Mouse (Mus musculus) heart, adult 10 weeks (tissue): ENCODE data around the gene Ncaph. TPM values are rescaled to one million over a fixed set of nuclear protein-coding genes. Genes with fewer than 3 reads are reported as not detected.

ENCODE experiments used
- polyA plus RNA-seq: library from polyadenylated mRNA; stranded (reverse); fragments of 350-450 nt; fragmentation: Illumina TruSeq; extraction: RNeasy Lipid Tissue Mini Kit (QIAGEN cat#74804); gene quantifications from one replicate; pipeline ENCODE4 v1.2.3, GENCODE M21; 2014; ENCODE audit warnings: low read depth, low replicate concordance

Gene Ncaph
- 0.84 TPM for polyA plus RNA-seq

DNA sequence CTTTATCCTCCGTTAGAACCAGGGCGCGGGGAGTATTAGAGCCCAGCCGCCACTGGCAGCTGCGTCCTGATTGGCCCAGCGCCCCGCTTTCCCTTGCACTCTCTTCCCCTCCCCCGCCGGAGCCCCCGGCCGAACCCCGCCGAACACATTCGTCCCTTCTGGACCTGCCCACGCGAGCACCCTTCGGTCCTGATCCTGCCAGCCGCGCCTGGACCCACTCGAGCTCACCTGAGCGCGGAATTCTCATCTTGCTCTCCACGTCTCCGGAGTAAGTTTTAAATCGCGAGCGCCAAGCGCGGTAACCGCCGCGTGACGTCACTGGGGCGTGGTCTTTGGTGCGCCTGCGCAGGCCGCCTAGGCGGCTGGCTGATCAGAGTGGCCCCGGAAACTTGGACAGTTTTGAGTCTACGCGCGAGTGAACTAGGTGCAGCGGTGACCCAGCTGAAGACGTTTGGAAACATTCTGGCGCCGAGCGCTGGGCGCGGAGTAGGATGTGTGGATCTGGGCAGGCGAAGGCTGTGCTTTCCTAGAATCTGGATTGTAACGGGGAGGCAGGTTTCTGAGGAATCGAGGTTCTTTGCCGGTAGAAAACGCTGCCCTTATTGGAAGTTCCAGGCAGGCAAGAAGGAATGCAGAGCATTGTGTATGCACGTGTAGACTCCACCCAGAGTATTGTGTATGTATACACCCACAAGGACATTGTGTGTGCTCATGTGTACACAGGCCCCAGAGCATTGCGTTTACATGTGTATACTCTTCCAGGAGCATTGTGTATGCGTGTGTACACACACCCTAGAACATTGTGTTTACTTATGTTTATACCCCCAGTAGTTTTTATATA, at the start of gene Ncaph:
Ncaph (minus strand) TSS at position 334 of the 841 bp plus-strand sequence.

GRCm38 (mm10) chr2:127143158-127144063, 9.7 kb upstream of the Ncaph start, which contains the start of gene Itpripl1:
Gene Itpripl1, minus strand, starts transcription at chr2:127143442.

DNA sequence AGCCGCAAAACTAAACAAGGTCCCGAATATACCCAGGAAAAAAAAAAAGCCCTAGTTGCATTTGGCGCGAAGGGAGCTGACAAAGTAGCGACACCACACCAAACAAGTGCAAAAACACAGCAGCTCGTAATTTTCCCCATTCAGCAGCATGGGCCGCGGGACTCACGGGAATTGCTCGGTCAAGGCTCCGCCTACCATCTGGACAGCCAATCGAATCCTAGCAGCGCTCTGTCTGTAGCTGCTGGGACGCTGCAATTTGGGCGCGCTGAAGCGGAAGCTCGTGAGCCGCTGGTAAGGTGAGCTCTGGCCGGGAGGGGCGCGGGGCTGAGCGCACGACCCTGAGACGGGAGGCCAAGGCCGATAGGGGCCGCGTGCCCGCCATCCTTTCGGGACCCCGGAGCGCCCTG, 63.3 kb downstream of the Ncaph start, which contains the start of gene Blvra:
Blvra (plus strand) TSS at position 231 of the 407 bp plus-strand sequence.

Other genes with a start within 250 kb of the Ncaph start
- gene Sppl2a, start 200.7 kb downstream of the Ncaph start, polyA plus RNA-seq, result 41.3 TPM
- 7.1 TPM for gene Ap4e1, start 125.2 kb downstream of the Ncaph start, polyA plus RNA-seq
- gene Blvra, start 63.3 kb downstream of the Ncaph start, polyA plus RNA-seq, result 22.1 TPM
- gene Itpripl1, start 9.5 kb upstream of the Ncaph start, polyA plus RNA-seq, result 8.6 TPM
- 0.55 TPM for gene 1810024B03Rik, start 74.3 kb upstream of the Ncaph start, polyA plus RNA-seq
- 52.0 TPM for gene Snrnp200, start 74.4 kb upstream of the Ncaph start, polyA plus RNA-seq
- 60.3 TPM for gene Ciao1, start 113.9 kb upstream of the Ncaph start, polyA plus RNA-seq
- 29.0 TPM for gene Tmem127, start 114.0 kb upstream of the Ncaph start, polyA plus RNA-seq
- 160 TPM for gene Stard7, start 136.3 kb upstream of the Ncaph start, polyA plus RNA-seq
- 0.94 TPM for gene Dusp2, start 202.2 kb upstream of the Ncaph start, polyA plus RNA-seq
- not detected for gene Astl, start 204.7 kb upstream of the Ncaph start, polyA plus RNA-seq
- gene Adra2b, start 229.3 kb upstream of the Ncaph start, polyA plus RNA-seq, result 0.73 TPM